ENCODE assay signal across 17 mouse cellular contexts in the genomic region with DNA sequence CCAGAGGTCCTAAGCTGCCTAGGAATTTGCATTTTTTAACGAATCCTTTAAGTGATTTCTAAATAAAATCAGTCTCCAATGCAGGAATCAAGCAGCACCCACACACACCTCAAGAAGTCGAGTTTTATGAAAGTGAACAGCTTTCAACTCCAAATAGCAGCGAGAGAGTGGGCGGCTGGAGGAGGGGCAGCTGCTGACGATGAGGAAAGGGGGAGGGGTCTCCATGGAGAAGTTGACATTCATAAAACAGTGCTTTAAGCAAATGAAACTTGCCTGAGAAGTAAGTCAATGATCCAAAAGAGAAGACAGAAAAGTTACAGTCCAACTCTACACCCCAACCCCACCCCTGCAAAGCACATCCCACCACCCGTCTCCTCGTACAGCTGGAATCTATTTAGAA.
DNase-seq lines count a peak whose midpoint lies in the region; ATAC-seq lines count a peak whose summit lies in the region.
"Had no signal": no experiment of that assay in that cellular context is flagged by ENCODE, and none has a peak within 500 bp of the region (broad histone marks: within the 10 kb centered on the region; RNA-seq: fewer than 3 reads in every experiment).

No protein-coding gene starts in this region.

- no peak overlapping the region for H3K27ac ChIP-seq in heart, embryonic 11.5 days (ENCODE audit: low read depth, low read length)
- H3K27ac ChIP-seq in heart, embryonic 12.5 days (ENCODE audit: poor library complexity, severe bottlenecking), result no peak overlapping the region
- H3K27ac ChIP-seq: embryonic facial prominence, embryonic 12.5 days; intestine, embryonic 15.5 days; limb, embryonic 10.5 days; stomach, embryonic 15.5 days had no signal

- DNase-seq in heart, adult 11 months, result peak; percentile 68
- DNase-seq in right cerebral cortex, adult 18-20 months, result peak; percentile 56
- no peak for DNase-seq in right cerebral cortex, postnatal 4 days
- peak; percentile 59 to 68 for DNase-seq in right cerebral cortex, adult 2 months (ENCODE audit: low spot score in 2 of 2)
- no peak for DNase-seq in liver
- DNase-seq: gastrocnemius, postnatal 36 days had no signal

- 86% methylated on average over 7 of the region's 7 CpGs for WGBS in heart, embryonic 11.5 days (ENCODE audit: insufficient replicate concordance)
- 75% methylated on average over 7 of the region's 7 CpGs for WGBS in heart, embryonic 12.5 days

- peaks cover 16% of the 10 kb centered on the region for H3K4me1 ChIP-seq in heart, embryonic 11.5 days (ENCODE audit: control insufficient read depth, insufficient read depth, low read length)
- H3K4me1 ChIP-seq in heart, embryonic 12.5 days (replicated peaks), result peaks cover 35% of the 10 kb centered on the region

- no peak overlapping the region for H3K4me2 ChIP-seq in heart, embryonic 11.5 days
- no peak overlapping the region for H3K4me2 ChIP-seq in heart, embryonic 12.5 days
- H3K4me2 ChIP-seq: embryonic facial prominence, embryonic 12.5 days; intestine, embryonic 15.5 days; midbrain, embryonic 11.5 days; stomach, embryonic 15.5 days had no signal

- ATAC-seq in heart, embryonic 11.5 days (replicated peaks; ENCODE audit: insufficient number of reproducible peaks, low FRiP score, low TSS enrichment), result no peak
- no peak for ATAC-seq in heart, embryonic 12.5 days (ENCODE audit: insufficient number of reproducible peaks, low FRiP score)
- ATAC-seq: forebrain, postnatal 0 days; hindbrain, embryonic 16.5 days; intestine, embryonic 15.5 days; liver, postnatal 0 days; lung, postnatal 0 days had no signal

- no peak overlapping the region for H3K9ac ChIP-seq in heart, embryonic 11.5 days (ENCODE audit: low read depth, low read length)
- H3K9ac ChIP-seq in heart, embryonic 12.5 days, result no peak overlapping the region
- H3K9ac ChIP-seq: embryonic facial prominence, embryonic 12.5 days; forebrain, postnatal 0 days; intestine, embryonic 15.5 days; liver, postnatal 0 days; stomach, embryonic 15.5 days had no signal

- H3K36me3 ChIP-seq in heart, embryonic 11.5 days (ENCODE audit: control insufficient read depth, insufficient read depth, low read length), result no peaks in the 10 kb centered on the region
- H3K36me3 ChIP-seq in heart, embryonic 12.5 days, result no peaks in the 10 kb centered on the region
- H3K36me3 ChIP-seq: embryonic facial prominence, embryonic 12.5 days; intestine, embryonic 15.5 days; limb, embryonic 10.5 days; stomach, embryonic 15.5 days had no signal

- no peaks in the 10 kb centered on the region for H3K9me3 ChIP-seq in heart, embryonic 11.5 days (replicated peaks; ENCODE audit: control insufficient read depth, low read length)
- H3K9me3 ChIP-seq in heart, embryonic 12.5 days (replicated peaks), result peaks cover under 1% of the 10 kb centered on the region; the same call in 1 of the 2 replicates
- H3K9me3 ChIP-seq: embryonic facial prominence, embryonic 12.5 days; intestine, embryonic 15.5 days; limb, embryonic 10.5 days; stomach, embryonic 15.5 days had no signal

- H3K4me3 ChIP-seq in heart, embryonic 11.5 days (ENCODE audit: low read depth, low read length), result no peak overlapping the region
- H3K4me3 ChIP-seq in heart, embryonic 12.5 days, result no peak overlapping the region
- H3K4me3 ChIP-seq: embryonic facial prominence, embryonic 12.5 days; intestine, embryonic 15.5 days; limb, embryonic 10.5 days; stomach, embryonic 15.5 days had no signal

- no peaks in the 10 kb centered on the region for H3K27me3 ChIP-seq in heart, embryonic 11.5 days (ENCODE audit: control insufficient read depth, insufficient read depth, low read length)
- no peaks in the 10 kb centered on the region for H3K27me3 ChIP-seq in heart, embryonic 12.5 days (replicated peaks)
- H3K27me3 ChIP-seq: intestine, embryonic 15.5 days; stomach, embryonic 15.5 days had no signal

Comparison
In these comparisons a context has a peak if more than half of its experiments do, and no peak if none do; other contexts are left out.
1. DNase-seq: peak in heart, adult 11 months (single experiment), right cerebral cortex, adult 18-20 months (single experiment) and right cerebral cortex, adult 2 months (2 of 2); none in right cerebral cortex, postnatal 4 days (single experiment) and liver (single experiment).